Mouse (Mus musculus): ENCODE results near the gene Wwp2.

- TF ChIP-seq POLR2A (IDR thresholded peaks at IDR 0.05; ENCODE audit: extremely low read depth, insufficient read depth, low read length), result no peak
- no peak for TF ChIP-seq CTCF (IDR thresholded peaks at IDR 0.05; ENCODE audit: low read depth, low read length)
These were observed 45.0 kb upstream of the Wwp2 start for GRCm38 (mm10) chr8:107391136-107391516.
